Mouse (Mus musculus): ENCODE data around the gene Pax2. TPM values are rescaled to one million over a fixed set of nuclear protein-coding genes. Genes with fewer than 3 reads are reported as not detected.

The Pax2 gene
- polyA plus RNA-seq, 1 experiment from 2014 or later: 198 TPM

GRCm38 (mm10) chr19:44770268-44771050 is 14.6 kb downstream of the Pax2 start:
- TF ChIP-seq CTCF (IDR thresholded peaks at IDR 0.05): no peak
- ATAC-seq (no peak), DNase-seq (ENCODE audit: low read depth, low spot score) (no peak)
- no peaks in the 10 kb centered on the region for H3K27me3 ChIP-seq
- ChIA-PET CTCF (interaction anchor here (0.8 to 2.5 kb wide), 6 partner anchors 8 to 117 kb away, joined by 3 to 10 read pairs (median 4); no protein-coding TSS in a partner anchor), POLR2A (interaction anchor here (0.6 to 2.6 kb wide), 8 partner anchors 9 to 130 kb away, joined by 3 to 12 read pairs (median 3); no protein-coding TSS in a partner anchor)
- in situ Hi-C loops (cut with MboI; ENCODE audit: low pct_unique_long_range_greater_than_20kb): no loop called here

- in situ Hi-C loops (cut with MboI; ENCODE audit: low pct_unique_long_range_greater_than_20kb): no loop called here
- no peak for TF ChIP-seq CTCF (IDR thresholded peaks at IDR 0.05)
- H3K27me3 ChIP-seq: no peaks in the 10 kb centered on the region
- ATAC-seq (no peak), DNase-seq (ENCODE audit: low read depth, low spot score) (no peak)
- CTCF ChIA-PET: interaction anchor here (1.4 to 2.5 kb wide), 3 partner anchors 9 to 116 kb away, joined by 4 to 10 read pairs (median 7); no protein-coding TSS in a partner anchor
- POLR2A ChIA-PET: interaction anchor here (0.6 to 2.6 kb wide), 6 partner anchors 8 to 120 kb away, joined by 3 to 12 read pairs (median 3); no protein-coding TSS in a partner anchor
Observed at GRCm38 (mm10) chr19:44771499-44771898, 15.7 kb downstream of the Pax2 start.

- no peak for TF ChIP-seq CTCF (IDR thresholded peaks at IDR 0.05)
- no peak for DNase-seq (ENCODE audit: low read depth, low spot score)
- in situ Hi-C loops (cut with MboI; ENCODE audit: low pct_unique_long_range_greater_than_20kb): no loop called here
- ATAC-seq: peak; percentile 75
- ChIA-PET POLR2A (interaction anchor here (1.4 to 3.3 kb wide), 2 partner anchors 10 to 12 kb away, joined by 3 to 9 read pairs; no protein-coding TSS in a partner anchor), CTCF (interaction anchor here (1.0 to 1.9 kb wide), 3 partner anchors 9 to 106 kb away, joined by 4 to 8 read pairs (median 4); no protein-coding TSS in a partner anchor)
- H3K27me3 ChIP-seq: no peaks in the 10 kb centered on the region
Observed at GRCm38 (mm10) chr19:44781987-44782386, 26.1 kb downstream of the Pax2 start.

- no peaks in the 10 kb centered on the region for H3K27me3 ChIP-seq
- ChIA-PET CTCF (no interaction called here), POLR2A (interaction anchor here (0.6 to 2.1 kb wide), 3 partner anchors 26 to 102 kb away, joined by 3 to 8 read pairs (median 6); partner anchors contain the start of gene Pax2)
- no peak for TF ChIP-seq CTCF (IDR thresholded peaks at IDR 0.05)
- no peak for ATAC-seq
- in situ Hi-C loops (cut with MboI; ENCODE audit: low pct_unique_long_range_greater_than_20kb): no loop called here
- DNase-seq (ENCODE audit: low read depth, low spot score): no peak
Observed at GRCm38 (mm10) chr19:44784391-44784790, 28.5 kb downstream of the Pax2 start.

GRCm38 (mm10) chr19:44788488-44788887 is 32.6 kb downstream of the Pax2 start:
- no peak for ATAC-seq
- no peak for TF ChIP-seq CTCF (IDR thresholded peaks at IDR 0.05)

GRCm38 (mm10) chr19:44791981-44792380 is 36.1 kb downstream of the Pax2 start:
- no peaks in the 10 kb centered on the region for H3K27me3 ChIP-seq
- ATAC-seq: no peak
- ChIA-PET POLR2A (interaction anchor here (1.1 to 1.5 kb wide), 3 partner anchors 9 to 29 kb away, joined by 3 to 6 read pairs (median 4); no protein-coding TSS in a partner anchor), CTCF (interaction anchor here (1.0 to 2.7 kb wide), 4 partner anchors 9 to 16 kb away, joined by 3 to 11 read pairs (median 6); no protein-coding TSS in a partner anchor)
- DNase-seq (ENCODE audit: low read depth, low spot score): no peak
- TF ChIP-seq CTCF (IDR thresholded peaks at IDR 0.05): no peak
- in situ Hi-C loops (cut with MboI; ENCODE audit: low pct_unique_long_range_greater_than_20kb): no loop called here

More at GRCm38 (mm10) chr19:44788488-44788887, 32.6 kb downstream of the Pax2 start:
- ChIA-PET CTCF (no interaction called here), POLR2A (no interaction called here)
- in situ Hi-C loops (cut with MboI; ENCODE audit: low pct_unique_long_range_greater_than_20kb): no loop called here
- no peak for DNase-seq (ENCODE audit: low read depth, low spot score)
- H3K27me3 ChIP-seq: no peaks in the 10 kb centered on the region

GRCm38 (mm10) chr19:44797110-44798060 is 41.5 kb downstream of the Pax2 start:
- no peaks in the 10 kb centered on the region for H3K27me3 ChIP-seq
- ChIA-PET CTCF (interaction anchor here (1.3 to 1.8 kb wide), 3 partner anchors 10 to 90 kb away, joined by 3 to 9 read pairs (median 5); no protein-coding TSS in a partner anchor), POLR2A (interaction anchor here (0.7 to 1.3 kb wide), 5 partner anchors 34 to 99 kb away, joined by 3 to 4 read pairs (median 3); no protein-coding TSS in a partner anchor)
- in situ Hi-C loops (cut with MboI; ENCODE audit: low pct_unique_long_range_greater_than_20kb): no loop called here
- ATAC-seq (no peak), DNase-seq (ENCODE audit: low read depth, low spot score) (no peak)
- TF ChIP-seq CTCF (IDR thresholded peaks at IDR 0.05): no peak

- in situ Hi-C loops (cut with MboI; ENCODE audit: low pct_unique_long_range_greater_than_20kb): no loop called here
- no peak for DNase-seq (ENCODE audit: low read depth, low spot score)
- POLR2A ChIA-PET: interaction anchor here (0.6 to 1.4 kb wide), 4 partner anchors 12 to 54 kb away, joined by 3 to 4 read pairs (median 4); no protein-coding TSS in a partner anchor
- CTCF ChIA-PET: interaction anchor here (1.3 to 1.8 kb wide), 3 partner anchors 9 to 89 kb away, joined by 3 to 9 read pairs (median 5); no protein-coding TSS in a partner anchor
- H3K27me3 ChIP-seq: no peaks in the 10 kb centered on the region
- no peak for ATAC-seq
- no peak for TF ChIP-seq CTCF (IDR thresholded peaks at IDR 0.05)
Observed at GRCm38 (mm10) chr19:44798731-44799130, 42.9 kb downstream of the Pax2 start.

- in situ Hi-C loops (cut with MboI; ENCODE audit: low pct_unique_long_range_greater_than_20kb): no loop called here
- ChIA-PET CTCF (interaction anchor here (1.3 to 1.7 kb wide), 2 partner anchors 44 to 88 kb away, joined by 3 to 9 read pairs; no protein-coding TSS in a partner anchor), POLR2A (interaction anchor here (1.2 to 1.4 kb wide), 2 partner anchors 11 to 54 kb away, joined by 3 to 4 read pairs; no protein-coding TSS in a partner anchor)
- ATAC-seq (no peak), DNase-seq (ENCODE audit: low read depth, low spot score) (no peak)
- H3K27me3 ChIP-seq: no peaks in the 10 kb centered on the region
- TF ChIP-seq CTCF (IDR thresholded peaks at IDR 0.05): no peak
Observed at GRCm38 (mm10) chr19:44799156-44799555, 43.3 kb downstream of the Pax2 start.
